Mouse (Mus musculus): ENCODE results near the gene Sft2d1. TPM values are rescaled to one million over a fixed set of nuclear protein-coding genes. Genes with fewer than 3 reads are reported as not detected.
"Not testable (repeated sequence)": the region's sequence is repeated elsewhere in the genome, so short reads cannot be mapped to it uniquely, and the experiment has no call there.

Gene Sft2d1
- polyA plus RNA-seq, 1 experiment from 2014 or later: 135 TPM

GRCm38 (mm10) chr17:8311751-8312150, 849 bp downstream of the Sft2d1 start:
- peaks cover 4% of the 10 kb centered on the region; the same call in 1 of the 2 replicates for H3K4me1 ChIP-seq (replicated peaks; ENCODE audit: control insufficient read depth, insufficient read depth, low read length)
- WGBS: 36% methylated on average over 3 of the region's 3 CpGs
- peak overlapping the region; percentile 54; the same call in 1 of the 2 replicates for H3K27ac ChIP-seq (ENCODE audit: low read depth, low read length)
- H3K27me3 ChIP-seq (replicated peaks; ENCODE audit: control insufficient read depth, insufficient read depth, low read length): no peaks in the 10 kb centered on the region
- H3K9me3 ChIP-seq (ENCODE audit: control insufficient read depth): no peaks in the 10 kb centered on the region
- H3K36me3 ChIP-seq (ENCODE audit: control insufficient read depth, insufficient read depth): no peaks in the 10 kb centered on the region; the same call in 1 of the 2 replicates
- peak overlapping the region; percentile 75 for H3K4me2 ChIP-seq (replicated peaks; ENCODE audit: low read depth)
- ATAC-seq: no peak
- H3K4me3 ChIP-seq (ENCODE audit: low read depth, low read length): peak overlapping the region; percentile 90
- TF ChIP-seq CTCF (IDR thresholded peaks at IDR 0.05; ENCODE audit: low read depth): no peak
- H3K9ac ChIP-seq (ENCODE audit: low read depth, low read length): peak overlapping the region; percentile 75

GRCm38 (mm10) chr17:8313976-8314375, 3.1 kb downstream of the Sft2d1 start:
- Histone ChIP-seq H3K4me1 (replicated peaks; ENCODE audit: control insufficient read depth, insufficient read depth, low read length) (peaks cover 4% of the 10 kb centered on the region; the same call in 1 of the 2 replicates), H3K27me3 (replicated peaks; ENCODE audit: control insufficient read depth, insufficient read depth, low read length) (no peaks in the 10 kb centered on the region), H3K4me2 (replicated peaks; ENCODE audit: low read depth) (no peak overlapping the region), H3K9ac (ENCODE audit: low read depth, low read length) (no peak overlapping the region), H3K9me3 (ENCODE audit: control insufficient read depth) (no peaks in the 10 kb centered on the region), H3K27ac (ENCODE audit: low read depth, low read length) (no peak overlapping the region), H3K4me3 (ENCODE audit: low read depth, low read length) (no peak overlapping the region), H3K36me3 (ENCODE audit: control insufficient read depth, insufficient read depth) (no peaks in the 10 kb centered on the region; the same call in 1 of the 2 replicates)
- TF ChIP-seq CTCF (IDR thresholded peaks at IDR 0.05; ENCODE audit: low read depth): no peak
- no peak for ATAC-seq
- 65% methylated on average over 3 of the region's 3 CpGs for WGBS

- peak; percentile 75 for TF ChIP-seq CTCF (IDR thresholded peaks at IDR 0.05; ENCODE audit: low read depth)
- peaks cover 4% of the 10 kb centered on the region; the same call in 1 of the 2 replicates for H3K4me1 ChIP-seq (replicated peaks; ENCODE audit: control insufficient read depth, insufficient read depth, low read length)
- H3K27ac ChIP-seq (ENCODE audit: low read depth, low read length): no peak overlapping the region
- H3K4me2 ChIP-seq (replicated peaks; ENCODE audit: low read depth): no peak overlapping the region
- no peaks in the 10 kb centered on the region for H3K27me3 ChIP-seq (replicated peaks; ENCODE audit: control insufficient read depth, insufficient read depth, low read length)
- H3K9me3 ChIP-seq (ENCODE audit: control insufficient read depth): no peaks in the 10 kb centered on the region
- 53% methylated on average over 1 of the region's 1 CpGs for WGBS
- no peak overlapping the region for H3K4me3 ChIP-seq (ENCODE audit: low read depth, low read length)
- no peaks in the 10 kb centered on the region; the same call in 1 of the 2 replicates for H3K36me3 ChIP-seq (ENCODE audit: control insufficient read depth, insufficient read depth)
- H3K9ac ChIP-seq (ENCODE audit: low read depth, low read length): no peak overlapping the region
- ATAC-seq: no peak; the same call in 1 of the 2 replicates
Observed at GRCm38 (mm10) chr17:8316251-8316650, 5.3 kb downstream of the Sft2d1 start.

GRCm38 (mm10) chr17:8326877-8327276, 16.0 kb downstream of the Sft2d1 start:
- WGBS: 94% methylated on average over 10 of the region's 11 CpGs

GRCm38 (mm10) chr17:8328511-8329174, 17.7 kb downstream of the Sft2d1 start:
- peaks cover 25% of the 10 kb centered on the region for H3K36me3 ChIP-seq (ENCODE audit: control insufficient read depth, insufficient read depth)
- H3K4me3 ChIP-seq (ENCODE audit: low read depth, low read length): no peak overlapping the region
- peak; percentile 58 for TF ChIP-seq CTCF (IDR thresholded peaks at IDR 0.05; ENCODE audit: low read depth)
- no peaks in the 10 kb centered on the region for H3K27me3 ChIP-seq (replicated peaks; ENCODE audit: control insufficient read depth, insufficient read depth, low read length)
- H3K4me2 ChIP-seq (replicated peaks; ENCODE audit: low read depth): no peak overlapping the region
- H3K9ac ChIP-seq (ENCODE audit: low read depth, low read length): no peak overlapping the region
- no peaks in the 10 kb centered on the region for H3K9me3 ChIP-seq (ENCODE audit: control insufficient read depth)
- no peaks in the 10 kb centered on the region for H3K4me1 ChIP-seq (replicated peaks; ENCODE audit: control insufficient read depth, insufficient read depth, low read length)
- 66% methylated on average over 7 of the region's 7 CpGs for WGBS
- peak; percentile 47 for ATAC-seq
- H3K27ac ChIP-seq (ENCODE audit: low read depth, low read length): no peak overlapping the region

More at GRCm38 (mm10) chr17:8326877-8327276, 16.0 kb downstream of the Sft2d1 start:
- H3K36me3 ChIP-seq (ENCODE audit: control insufficient read depth, insufficient read depth): peaks cover 27% of the 10 kb centered on the region
- not testable (repeated sequence) for H3K4me3 ChIP-seq (ENCODE audit: low read depth, low read length); H3K27ac ChIP-seq (ENCODE audit: low read depth, low read length); H3K9me3 ChIP-seq (ENCODE audit: control insufficient read depth); ATAC-seq; H3K9ac ChIP-seq (ENCODE audit: low read depth, low read length); H3K27me3 ChIP-seq (replicated peaks; ENCODE audit: control insufficient read depth, insufficient read depth, low read length); H3K4me1 ChIP-seq (replicated peaks; ENCODE audit: control insufficient read depth, insufficient read depth, low read length); H3K4me2 ChIP-seq (replicated peaks; ENCODE audit: low read depth)

- ATAC-seq: no peak
- Histone ChIP-seq H3K4me1 (replicated peaks; ENCODE audit: control insufficient read depth, insufficient read depth, low read length) (no peaks in the 10 kb centered on the region), H3K4me3 (ENCODE audit: low read depth, low read length) (no peak overlapping the region), H3K27me3 (replicated peaks; ENCODE audit: control insufficient read depth, insufficient read depth, low read length) (no peaks in the 10 kb centered on the region), H3K4me2 (replicated peaks; ENCODE audit: low read depth) (no peak overlapping the region), H3K9ac (ENCODE audit: low read depth, low read length) (no peak overlapping the region), H3K27ac (ENCODE audit: low read depth, low read length) (no peak overlapping the region), H3K36me3 (ENCODE audit: control insufficient read depth, insufficient read depth) (peaks cover 14% of the 10 kb centered on the region; the same call in 1 of the 2 replicates), H3K9me3 (ENCODE audit: control insufficient read depth) (no peaks in the 10 kb centered on the region)
- 74% methylated on average over 5 of the region's 5 CpGs for WGBS
- no peak for TF ChIP-seq CTCF (IDR thresholded peaks at IDR 0.05; ENCODE audit: low read depth)
Observed at GRCm38 (mm10) chr17:8330602-8331001, 19.7 kb downstream of the Sft2d1 start.

- H3K4me1 ChIP-seq (replicated peaks; ENCODE audit: control insufficient read depth, insufficient read depth, low read length); H3K4me3 ChIP-seq (ENCODE audit: low read depth, low read length); H3K4me2 ChIP-seq (replicated peaks; ENCODE audit: low read depth); ATAC-seq; H3K27ac ChIP-seq (ENCODE audit: low read depth, low read length); H3K9ac ChIP-seq (ENCODE audit: low read depth, low read length); H3K9me3 ChIP-seq (ENCODE audit: control insufficient read depth); H3K36me3 ChIP-seq (ENCODE audit: control insufficient read depth, insufficient read depth): not testable (repeated sequence)
- WGBS: no CpG with 5 or more reads among the region's 5 CpGs
- H3K27me3 ChIP-seq (replicated peaks; ENCODE audit: control insufficient read depth, insufficient read depth, low read length): peaks cover 25% of the 10 kb centered on the region
Observed at GRCm38 (mm10) chr17:8337159-8337558, 26.3 kb downstream of the Sft2d1 start, which contains the start of gene Prr18. Prr18 (plus strand) TSS chr17:8337459.
